Mouse (Mus musculus): ENCODE data around the gene Scube1. TPM values are rescaled to one million over a fixed set of nuclear protein-coding genes. Genes with fewer than 3 reads are reported as not detected.

The Scube1 gene
- polyA plus RNA-seq, 1 experiment from 2014 or later, result 0.41 TPM

DNA sequence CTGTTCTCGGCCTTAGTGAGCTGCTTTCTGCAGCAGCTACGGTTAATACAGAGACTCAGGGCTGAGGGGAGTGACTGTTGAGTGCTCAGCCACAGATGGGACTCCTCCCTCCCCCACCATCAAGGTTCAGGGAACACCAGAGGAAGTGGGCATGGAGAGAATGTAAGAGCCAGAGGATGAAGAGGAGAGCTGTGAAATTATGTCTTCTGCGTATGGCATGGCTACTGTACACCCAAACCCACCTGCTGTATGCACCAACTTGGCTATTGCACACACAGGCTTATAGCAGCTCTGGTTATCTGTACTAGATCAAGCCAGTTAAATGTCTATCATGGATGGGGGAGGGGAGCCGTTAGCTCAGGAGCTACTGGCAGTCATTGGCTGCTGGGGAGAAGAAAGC is 123.6 kb downstream of the Scube1 start:
- Histone ChIP-seq H3K4me3 (ENCODE audit: low read depth, low read length) (no peak overlapping the region), H3K4me1 (ENCODE audit: insufficient read depth) (peaks cover 14% of the 10 kb centered on the region), H3K4me2 (ENCODE audit: low read depth, low read length) (no peak overlapping the region), H3K27ac (ENCODE audit: low read depth) (no peak overlapping the region; the same call in 1 of the 2 replicates), H3K9me3 (ENCODE audit: low read length) (no peaks in the 10 kb centered on the region), H3K36me3 (replicated peaks; ENCODE audit: insufficient read depth, low read length) (no peaks in the 10 kb centered on the region), H3K9ac (replicated peaks) (no peak overlapping the region), H3K27me3 (ENCODE audit: insufficient read depth, low read length) (no peaks in the 10 kb centered on the region)
- no peak for DNase-seq
- 42% methylated on average over 4 of the region's 4 CpGs for WGBS (ENCODE audit: insufficient replicate concordance)
- TF ChIP-seq EP300 (IDR thresholded peaks at IDR 0.05; ENCODE audit: low read depth), result no peak
- no peak for TF ChIP-seq CTCF (IDR thresholded peaks at IDR 0.05; ENCODE audit: low read depth)
- ATAC-seq, result no peak

DNA sequence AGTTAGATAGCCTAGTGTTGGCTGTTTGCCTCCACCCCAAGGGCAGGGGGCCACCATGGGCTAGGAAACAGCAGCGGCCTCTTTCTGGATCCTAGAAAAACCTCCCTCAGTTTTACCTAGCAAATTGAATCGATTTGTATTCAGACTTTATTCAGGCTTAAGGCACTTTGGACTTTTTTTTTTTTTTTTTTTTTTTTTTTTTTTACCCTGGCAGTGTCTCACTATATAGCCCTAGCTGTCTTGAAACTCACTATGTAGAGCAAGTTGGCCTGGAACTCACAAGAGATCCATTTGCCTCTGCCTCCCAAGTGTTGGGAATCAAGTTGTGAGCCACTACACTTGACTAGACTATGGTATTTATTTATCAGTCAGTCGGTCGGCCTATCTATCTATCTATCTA is 128.0 kb downstream of the Scube1 start:
- TF ChIP-seq EP300 (IDR thresholded peaks at IDR 0.05; ENCODE audit: low read depth) (no peak), CTCF (IDR thresholded peaks at IDR 0.05; ENCODE audit: low read depth) (no peak)
- H3K9me3 ChIP-seq (ENCODE audit: low read length), result no peaks in the 10 kb centered on the region
- 86% methylated on average over 4 of the region's 4 CpGs for WGBS (ENCODE audit: insufficient replicate concordance)
- peaks cover 20% of the 10 kb centered on the region for H3K4me1 ChIP-seq (ENCODE audit: insufficient read depth)
- H3K4me2 ChIP-seq (ENCODE audit: low read depth, low read length), result no peak overlapping the region
- ATAC-seq (no peak), DNase-seq (no peak)
- no peaks in the 10 kb centered on the region for H3K36me3 ChIP-seq (replicated peaks; ENCODE audit: insufficient read depth, low read length)
- H3K9ac ChIP-seq (replicated peaks), result no peak overlapping the region
- H3K27ac ChIP-seq (ENCODE audit: low read depth), result no peak overlapping the region
- H3K27me3 ChIP-seq (ENCODE audit: insufficient read depth, low read length), result no peaks in the 10 kb centered on the region
- no peak overlapping the region for H3K4me3 ChIP-seq (ENCODE audit: low read depth, low read length)

DNA sequence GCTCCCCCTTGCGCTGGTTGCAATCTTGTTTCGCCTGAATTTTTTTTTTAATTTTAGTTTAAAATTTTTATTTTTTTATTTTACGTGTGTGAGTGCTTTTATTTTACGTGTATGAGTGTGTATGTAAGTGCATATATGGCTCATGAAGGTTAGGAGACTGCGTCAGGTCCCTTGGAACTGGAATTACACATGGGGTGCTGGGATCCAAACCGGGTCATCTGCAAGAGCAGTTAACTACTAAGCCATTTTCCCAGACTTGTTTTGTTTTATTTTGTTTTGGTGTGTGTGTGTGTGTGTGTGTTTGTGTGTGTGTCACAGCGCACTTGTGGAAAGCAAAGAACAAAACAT is 129.5 kb downstream of the Scube1 start:
- no peaks in the 10 kb centered on the region for H3K36me3 ChIP-seq (replicated peaks; ENCODE audit: insufficient read depth, low read length)
- TF ChIP-seq EP300 (IDR thresholded peaks at IDR 0.05; ENCODE audit: low read depth), result no peak
- TF ChIP-seq CTCF (IDR thresholded peaks at IDR 0.05; ENCODE audit: low read depth), result no peak
- no peak for DNase-seq
- peak overlapping the region; percentile 77 for H3K4me2 ChIP-seq (ENCODE audit: low read depth, low read length)
- 31% methylated on average over 7 of the region's 7 CpGs for WGBS (ENCODE audit: insufficient replicate concordance)
- peak overlapping the region; percentile 78 for H3K9ac ChIP-seq (replicated peaks)
- H3K27ac ChIP-seq (ENCODE audit: low read depth), result 0 out of 2 replicates have a peak overlapping the region, but pooled peaks have one; percentile 99
- H3K9me3 ChIP-seq (ENCODE audit: low read length), result no peaks in the 10 kb centered on the region
- peak overlapping the region; percentile 65 for H3K4me3 ChIP-seq (ENCODE audit: low read depth, low read length)
- ATAC-seq, result no peak
- H3K27me3 ChIP-seq (ENCODE audit: insufficient read depth, low read length), result no peaks in the 10 kb centered on the region
- H3K4me1 ChIP-seq (ENCODE audit: insufficient read depth), result peaks cover 22% of the 10 kb centered on the region

DNA sequence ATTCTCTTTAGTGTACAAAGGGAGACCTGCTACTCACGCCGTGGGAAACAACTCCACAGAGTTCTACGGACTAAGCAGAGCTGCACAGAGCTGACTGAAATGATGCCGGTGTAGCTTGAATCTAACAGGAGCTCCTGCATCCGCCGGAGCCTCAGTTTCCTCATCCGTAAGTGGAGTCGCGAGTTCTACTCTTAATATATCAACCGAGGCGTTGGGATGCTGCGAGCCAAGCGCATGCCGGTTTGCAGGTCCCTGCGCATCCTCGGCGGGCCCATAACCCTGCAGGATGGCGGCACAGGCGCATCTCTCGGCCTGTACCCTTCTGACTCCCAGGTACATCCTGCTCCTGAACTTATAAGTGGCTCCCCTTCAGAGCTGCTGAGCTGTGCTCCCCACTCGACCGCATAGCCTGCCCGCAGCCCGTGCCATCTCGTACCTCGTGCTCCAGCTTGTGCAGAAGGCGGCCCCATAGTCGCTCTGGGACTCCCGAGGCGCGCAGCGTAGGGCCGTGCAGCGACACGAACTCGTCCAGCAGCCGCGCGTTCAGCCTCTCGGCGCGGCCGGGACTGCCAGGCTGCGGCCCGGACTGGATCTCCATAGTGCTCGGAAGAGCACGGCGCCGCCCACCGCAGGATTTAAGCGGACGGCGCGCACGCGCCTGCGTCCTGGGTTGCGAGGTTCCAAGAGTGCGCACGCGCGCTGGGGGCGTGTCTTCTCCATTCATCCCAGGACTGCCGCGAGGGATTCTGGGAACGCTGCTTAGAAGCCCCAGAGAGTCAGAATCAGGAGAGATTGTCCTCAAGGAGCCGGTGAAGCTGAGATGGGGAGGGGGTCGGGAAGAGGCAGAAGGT is 130.1 kb downstream of the Scube1 start, which contains the start of gene Ttll12:
Gene Ttll12, minus strand, starts transcription at position 645 of the 851 bp plus-strand sequence.
- peaks cover 22% of the 10 kb centered on the region for H3K4me1 ChIP-seq (ENCODE audit: insufficient read depth)
- peak; percentile 83 for ATAC-seq
- H3K36me3 ChIP-seq (replicated peaks; ENCODE audit: insufficient read depth, low read length), result no peaks in the 10 kb centered on the region
- peak within 1 kb of the TSS; percentile 77 for H3K4me2 ChIP-seq (ENCODE audit: low read depth, low read length)
- H3K9ac ChIP-seq (replicated peaks), result peak within 1 kb of the TSS; percentile 78
- under 1% methylated on average over 68 of the region's 68 CpGs for WGBS (ENCODE audit: insufficient replicate concordance)
- H3K27ac ChIP-seq (ENCODE audit: low read depth), result peak within 1 kb of the TSS; percentile 99
- H3K27me3 ChIP-seq (ENCODE audit: insufficient read depth, low read length), result no peaks in the 10 kb centered on the region
- TF ChIP-seq CTCF (IDR thresholded peaks at IDR 0.05; ENCODE audit: low read depth) (peak; percentile 22; the same call in 1 of the 2 replicates), EP300 (IDR thresholded peaks at IDR 0.05; ENCODE audit: low read depth) (no peak)
- H3K4me3 ChIP-seq (ENCODE audit: low read depth, low read length), result peak within 1 kb of the TSS; percentile 65
- no peaks in the 10 kb centered on the region for H3K9me3 ChIP-seq (ENCODE audit: low read length)
- DNase-seq, result peak; percentile 96

DNA sequence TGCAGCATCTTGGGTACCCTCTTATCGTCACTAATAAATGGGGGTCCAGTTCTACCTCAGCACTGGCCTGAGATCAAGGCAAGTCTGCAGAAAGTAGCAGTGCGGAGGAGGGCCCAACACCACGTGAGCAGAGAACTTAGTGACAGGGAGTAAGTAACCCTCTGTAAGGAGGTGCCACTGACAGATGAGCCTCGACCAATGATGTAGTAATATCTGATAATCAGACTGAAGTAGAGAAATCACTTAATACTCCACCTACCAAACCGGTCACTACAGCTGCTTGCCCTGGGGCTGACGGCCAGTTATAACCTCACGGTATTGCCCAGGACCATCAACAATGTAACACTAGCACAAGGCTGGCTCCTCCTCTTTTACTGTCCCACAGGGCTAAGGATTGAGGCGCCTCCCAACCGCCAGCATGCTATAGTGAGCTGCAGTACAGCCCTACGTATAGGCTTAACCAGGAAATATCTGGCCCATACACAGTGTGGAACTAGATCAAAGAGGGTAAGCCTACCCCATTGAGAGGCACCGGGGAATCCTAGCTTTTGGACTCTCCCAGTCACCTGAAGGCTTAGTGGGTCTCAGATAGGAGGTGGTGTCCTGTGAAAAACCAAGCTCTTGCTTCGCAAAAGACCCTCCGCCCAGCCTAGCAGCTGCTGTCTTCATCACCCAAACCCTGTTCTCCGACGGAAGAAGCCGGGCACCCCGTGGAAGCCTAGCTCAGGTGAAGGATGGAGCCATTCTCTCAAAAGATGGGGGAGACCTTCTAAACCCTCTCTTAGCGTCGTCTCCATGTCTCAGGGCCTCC is 130.9 kb downstream of the Scube1 start:
- Histone ChIP-seq H3K4me2 (ENCODE audit: low read depth, low read length) (peak overlapping the region; percentile 77), H3K4me1 (ENCODE audit: insufficient read depth) (peaks cover 22% of the 10 kb centered on the region), H3K27ac (ENCODE audit: low read depth) (peak overlapping the region; percentile 99), H3K36me3 (replicated peaks; ENCODE audit: insufficient read depth, low read length) (no peaks in the 10 kb centered on the region), H3K27me3 (ENCODE audit: insufficient read depth, low read length) (no peaks in the 10 kb centered on the region), H3K9ac (replicated peaks) (peak overlapping the region; percentile 78), H3K9me3 (ENCODE audit: low read length) (no peaks in the 10 kb centered on the region), H3K4me3 (ENCODE audit: low read depth, low read length) (peak overlapping the region; percentile 65)
- DNase-seq, result peak; percentile 58
- 17% methylated on average over 19 of the region's 19 CpGs for WGBS (ENCODE audit: insufficient replicate concordance)
- ATAC-seq, result peak; percentile 59
- no peak for TF ChIP-seq EP300 (IDR thresholded peaks at IDR 0.05; ENCODE audit: low read depth)
- no peak for TF ChIP-seq CTCF (IDR thresholded peaks at IDR 0.05; ENCODE audit: low read depth)

DNA sequence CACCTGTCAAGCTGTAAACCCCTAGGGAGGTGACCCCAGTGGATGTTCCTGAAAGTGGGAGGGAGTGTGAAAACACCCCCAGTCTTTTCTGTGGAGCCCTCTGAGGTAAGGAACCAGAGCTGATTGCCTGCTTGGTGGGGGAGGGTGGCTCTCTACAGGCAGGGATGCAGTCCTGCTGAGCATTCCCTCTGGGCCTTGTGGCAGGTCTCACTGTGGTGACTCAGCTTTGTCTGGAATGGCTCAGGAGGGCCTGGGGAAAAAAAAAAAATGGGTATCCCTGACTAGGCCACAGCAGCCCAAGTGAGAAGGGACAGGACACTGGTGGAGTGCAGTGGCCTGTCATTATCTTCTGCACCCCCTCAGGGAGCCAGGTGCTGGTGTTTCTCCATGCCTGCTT is 131.6 kb downstream of the Scube1 start:
- H3K9me3 ChIP-seq (ENCODE audit: low read length), result no peaks in the 10 kb centered on the region
- TF ChIP-seq EP300 (IDR thresholded peaks at IDR 0.05; ENCODE audit: low read depth) (no peak), CTCF (IDR thresholded peaks at IDR 0.05; ENCODE audit: low read depth) (no peak)
- peak overlapping the region; percentile 77 for H3K4me2 ChIP-seq (ENCODE audit: low read depth, low read length)
- ATAC-seq (0 out of 2 replicates have a peak, but pooled peaks have one; percentile 22), DNase-seq (no peak)
- H3K27ac ChIP-seq (ENCODE audit: low read depth), result peak overlapping the region; percentile 99
- no peaks in the 10 kb centered on the region for H3K27me3 ChIP-seq (ENCODE audit: insufficient read depth, low read length)
- H3K4me3 ChIP-seq (ENCODE audit: low read depth, low read length), result peak overlapping the region; percentile 65
- H3K4me1 ChIP-seq (ENCODE audit: insufficient read depth), result peaks cover 22% of the 10 kb centered on the region
- H3K36me3 ChIP-seq (replicated peaks; ENCODE audit: insufficient read depth, low read length), result peaks cover 5% of the 10 kb centered on the region; the same call in 1 of the 2 replicates
- peak overlapping the region; percentile 78 for H3K9ac ChIP-seq (replicated peaks)

All from liver, postnatal 0 days (tissue).